Mouse (Mus musculus) cerebellum, adult 11 months (tissue): Measurements from ENCODE around the gene Mup21.
"Not testable (repeated sequence)": the region's sequence is repeated elsewhere in the genome, so short reads cannot be mapped to it uniquely, and the experiment has no call there.

ENCODE experiments used
- DNase-seq: peaks from one replicate; pipeline ENCODE4 v3.0.0; 2022

Gene Mup21

GRCm38 (mm10) chr4:62150811-62151210, at the start of gene Mup21:
Mup21 (minus strand) TSS chr4:62150863.
- DNase-seq, result no peak

GRCm38 (mm10) chr4:62199923-62200529, 49.4 kb upstream of the Mup21 start:
- no peak for DNase-seq

GRCm38 (mm10) chr4:62188778-62189177, 38.1 kb upstream of the Mup21 start:
- DNase-seq, result no peak

GRCm38 (mm10) chr4:62177282-62177681, 26.6 kb upstream of the Mup21 start:
- no peak for DNase-seq

GRCm38 (mm10) chr4:62174471-62174870, 23.8 kb upstream of the Mup21 start:
- DNase-seq, result no peak

- not testable (repeated sequence) for DNase-seq
These were observed 17.0 kb upstream of the Mup21 start for GRCm38 (mm10) chr4:62167636-62168035.

- no peak for DNase-seq
These were observed 7.7 kb upstream of the Mup21 start for GRCm38 (mm10) chr4:62158401-62158800.

- peak; percentile 27 for DNase-seq
These were observed 17.0 kb downstream of the Mup21 start for GRCm38 (mm10) chr4:62133706-62134105.

- not testable (repeated sequence) for DNase-seq
These were observed 47.3 kb downstream of the Mup21 start for GRCm38 (mm10) chr4:62103366-62103765.
